Mouse (Mus musculus) adrenal gland, adult 8-10 months (tissue): ENCODE data around the gene Pank3. TPM values are rescaled to one million over a fixed set of nuclear protein-coding genes. Genes with fewer than 3 reads are reported as not detected.

Experiments used
- microRNA-seq, 2 experiments: library from miRNA; unstranded; fragments of <30 nt; microRNA quantifications; one replicate each; pipeline ENCODE4 v1.2.0; 2022
- total RNA-seq, 4 experiments: library from RNA; stranded (reverse); gene quantifications; 2 replicates each; pipeline ENCODE4 v1.2.4; 2022

Pank3 gene
- total RNA-seq, 4 experiments from 2014 or later, result 59.5 to 82.6 (median 67.7) TPM

Small RNA genes within 50 kb of the gene (microRNA-seq; reads per million reads assigned to microRNA genes)
- gene Mir103-1, result 3.3 to 4.0 reads per million in 2 experiments

Other genes starting within 250 kb of the Pank3 start
- gene Fbll1, start 29.4 kb downstream of the Pank3 start, total RNA-seq, result 1 to 10 TPM in 1 of 4 experiments, under 1 TPM in 3; 0.31 to 1.1 (median 0.94) TPM
- gene Rars, start 65.0 kb downstream of the Pank3 start, total RNA-seq, result 10 to 100 TPM; 67.5 to 76.1 (median 74.2) TPM
- gene Wwc1, start 211.0 kb downstream of the Pank3 start, total RNA-seq, result 100 to 1,000 TPM in 3 of 4 experiments, 10 to 100 TPM in 1; 98.7 to 129 (median 104) TPM